Mouse (Mus musculus) adrenal gland, postnatal 25 days (tissue): Measurements from ENCODE around the gene Msrb3. TPM values are rescaled to one million over a fixed set of nuclear protein-coding genes. Genes with fewer than 3 reads are reported as not detected.

Source experiments
- DNase-seq: peaks from one replicate; pipeline ENCODE4 v3.0.0; 2021; ENCODE audit warnings: mixed read lengths
- total RNA-seq: library from RNA; stranded (reverse); gene quantifications from 2 replicates; pipeline ENCODE4 v1.2.3, GENCODE M21; 2021

Msrb3 gene
- total RNA-seq, 1 experiment from 2014 or later = 46.9 TPM

GRCm38 (mm10) chr10:120810832-120811571 is 87.9 kb downstream of the Msrb3 start:
- no peak for DNase-seq

- no peak for DNase-seq
Observed at GRCm38 (mm10) chr10:120810053-120810696, 88.7 kb downstream of the Msrb3 start.

- DNase-seq = no peak
Observed at GRCm38 (mm10) chr10:120808167-120808566, 90.7 kb downstream of the Msrb3 start.

GRCm38 (mm10) chr10:120801127-120801526 is 97.8 kb downstream of the Msrb3 start:
- DNase-seq = no peak

- no peak for DNase-seq
Observed at GRCm38 (mm10) chr10:120799479-120799878, 99.4 kb downstream of the Msrb3 start.

- DNase-seq = no peak
Observed at GRCm38 (mm10) chr10:120796749-120797148, 102.2 kb downstream of the Msrb3 start.

- no peak for DNase-seq
Observed at GRCm38 (mm10) chr10:120794391-120794817, 104.5 kb downstream of the Msrb3 start.

GRCm38 (mm10) chr10:120792191-120792765 is 106.6 kb downstream of the Msrb3 start:
- DNase-seq = no peak

GRCm38 (mm10) chr10:120791438-120791837 is 107.5 kb downstream of the Msrb3 start:
- DNase-seq = peak; percentile 36

GRCm38 (mm10) chr10:120787202-120787601 is 111.7 kb downstream of the Msrb3 start:
- no peak for DNase-seq

GRCm38 (mm10) chr10:120784516-120784915 is 114.4 kb downstream of the Msrb3 start:
- no peak for DNase-seq

- DNase-seq = no peak
Observed at GRCm38 (mm10) chr10:120783393-120783792, 115.5 kb downstream of the Msrb3 start.

GRCm38 (mm10) chr10:120777499-120777898 is 121.4 kb downstream of the Msrb3 start:
- no peak for DNase-seq

GRCm38 (mm10) chr10:120775361-120775760 is 123.5 kb downstream of the Msrb3 start:
- DNase-seq = no peak

GRCm38 (mm10) chr10:120767418-120767817 is 131.5 kb downstream of the Msrb3 start:
- DNase-seq = no peak

GRCm38 (mm10) chr10:120765398-120765797 is 133.5 kb downstream of the Msrb3 start:
- DNase-seq = no peak

- DNase-seq = peak; percentile 34
Observed at GRCm38 (mm10) chr10:120763656-120764466, 135.0 kb downstream of the Msrb3 start.

GRCm38 (mm10) chr10:120762958-120763357 is 135.9 kb downstream of the Msrb3 start:
- no peak for DNase-seq

GRCm38 (mm10) chr10:120760679-120761078 is 138.2 kb downstream of the Msrb3 start:
- DNase-seq = no peak

- DNase-seq = no peak
Observed at GRCm38 (mm10) chr10:120759883-120760282, 139.0 kb downstream of the Msrb3 start.

GRCm38 (mm10) chr10:120752454-120752853 is 146.4 kb downstream of the Msrb3 start:
- DNase-seq = no peak

- DNase-seq = peak; percentile 43
Observed at GRCm38 (mm10) chr10:120751821-120752261, 147.1 kb downstream of the Msrb3 start.
